Mouse (Mus musculus) liver, embryonic 14.5 days (tissue): ENCODE data around the gene Cap2.

Experiments
- CTCF ChIP-seq: IDR thresholded peaks from 2 replicates; pipeline ENCODE4 v1.5.1; 2016; ENCODE audit warnings: antibody characterized with exemption, low read depth, control low read depth
- EP300 ChIP-seq: IDR thresholded peaks from 2 replicates; pipeline ENCODE4 v1.6.1; 2016; ENCODE audit warnings: antibody characterized with exemption, low read depth

DNA sequence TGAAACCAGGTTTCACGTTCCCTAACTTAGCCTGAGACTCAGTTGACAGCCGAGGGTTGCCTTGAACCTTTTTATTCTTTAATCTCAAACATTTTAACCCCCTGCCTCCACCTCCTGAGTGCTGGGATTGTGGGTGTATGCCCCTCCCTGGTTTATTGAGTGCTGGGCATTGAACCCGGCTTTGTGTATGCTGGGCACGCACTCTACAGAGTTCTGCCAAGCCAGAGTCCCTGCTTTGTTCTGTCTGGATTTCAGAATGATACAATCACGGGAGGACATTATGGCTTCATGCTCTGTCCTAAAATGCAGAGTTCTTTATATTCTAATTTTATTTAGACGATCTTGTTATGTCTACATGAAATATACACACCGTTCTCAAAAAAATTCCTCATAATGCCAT, 41.1 kb downstream of the Cap2 start:
- TF ChIP-seq CTCF (no peak), EP300 (no peak)
